Mouse (Mus musculus): Measurements from ENCODE around the gene Sdc1. TPM values are rescaled to one million over a fixed set of nuclear protein-coding genes. Genes with fewer than 3 reads are reported as not detected.
A peak's percentile ranks its signal among the peaks of the same experiment; 100 is the strongest.

The Sdc1 gene
- 39.5 and 41.3 TPM in 2 replicates for polyA plus RNA-seq (2015; fragmentation: Nextera tagmentation; extraction: Ambion mirVana)

- WGBS, result under 1% methylated on average over 66 of the region's 67 CpGs
Observed at GRCm38 (mm10) chr12:8770946-8771843, at the start of gene Sdc1. Gene Sdc1 (plus strand): TSS chr12:8771323.

GRCm38 (mm10) chr12:8726890-8727289 lies 44.2 kb upstream of the Sdc1 start:
- Histone ChIP-seq H3K27me3 (replicated peaks) (no peaks in the 10 kb centered on the region), H3K36me3 (peaks cover 68% of the 10 kb centered on the region), H3K27ac (replicated peaks) (no peak overlapping the region), H3K4me2 (no peak overlapping the region), H3K4me1 (no peaks in the 10 kb centered on the region), H3K9me3 (no peaks in the 10 kb centered on the region), H3K9ac (no peak overlapping the region), H3K4me3 (no peak overlapping the region)
- no peak for ATAC-seq (ENCODE audit: extremely low read depth, insufficient number of reproducible peaks, low FRiP score, low TSS enrichment)
- WGBS, result 50% methylated on average over 1 of the region's 1 CpGs

More at GRCm38 (mm10) chr12:8770946-8771843, at the start of gene Sdc1:
- Histone ChIP-seq H3K9ac (peak within 1 kb of the TSS; percentile 92), H3K27ac (replicated peaks) (peak within 1 kb of the TSS; percentile 81), H3K4me3 (peak within 1 kb of the TSS; percentile 87), H3K9me3 (peaks cover 2% of the 10 kb centered on the region; the same call in 1 of the 2 replicates), H3K4me1 (peaks cover 25% of the 10 kb centered on the region), H3K36me3 (no peaks in the 10 kb centered on the region), H3K4me2 (peak within 1 kb of the TSS; percentile 99), H3K27me3 (replicated peaks) (no peaks in the 10 kb centered on the region)
- peak; percentile 85 for ATAC-seq (ENCODE audit: extremely low read depth, insufficient number of reproducible peaks, low FRiP score, low TSS enrichment)

- Histone ChIP-seq H3K4me3 (no peak overlapping the region), H3K4me1 (no peaks in the 10 kb centered on the region), H3K27ac (replicated peaks) (no peak overlapping the region), H3K36me3 (peaks cover 61% of the 10 kb centered on the region), H3K9ac (no peak overlapping the region), H3K4me2 (no peak overlapping the region), H3K9me3 (no peaks in the 10 kb centered on the region), H3K27me3 (replicated peaks) (no peaks in the 10 kb centered on the region)
- no peak for ATAC-seq (ENCODE audit: extremely low read depth, insufficient number of reproducible peaks, low FRiP score, low TSS enrichment)
- 81% methylated on average over 2 of the region's 2 CpGs for WGBS
Observed at GRCm38 (mm10) chr12:8728739-8729138, 42.4 kb upstream of the Sdc1 start.

GRCm38 (mm10) chr12:8753654-8754053 lies 17.5 kb upstream of the Sdc1 start:
- ATAC-seq (ENCODE audit: extremely low read depth, insufficient number of reproducible peaks, low FRiP score, low TSS enrichment), result no peak
- H3K27ac ChIP-seq (replicated peaks), result 0 out of 2 replicates have a peak overlapping the region, but pooled peaks have one; percentile 9

GRCm38 (mm10) chr12:8754116-8754515 lies 17.0 kb upstream of the Sdc1 start:
- Histone ChIP-seq H3K27me3 (replicated peaks) (no peaks in the 10 kb centered on the region), H3K4me3 (no peak overlapping the region), H3K4me1 (peaks cover 12% of the 10 kb centered on the region), H3K9me3 (peaks cover 5% of the 10 kb centered on the region; the same call in 1 of the 2 replicates), H3K36me3 (peaks cover 82% of the 10 kb centered on the region), H3K4me2 (no peak overlapping the region), H3K9ac (no peak overlapping the region), H3K27ac (replicated peaks) (0 out of 2 replicates have a peak overlapping the region, but pooled peaks have one; percentile 9)
- WGBS, result 51% methylated on average over 4 of the region's 4 CpGs
- no peak for ATAC-seq (ENCODE audit: extremely low read depth, insufficient number of reproducible peaks, low FRiP score, low TSS enrichment)

More at GRCm38 (mm10) chr12:8753654-8754053, 17.5 kb upstream of the Sdc1 start:
- H3K9ac ChIP-seq, result no peak overlapping the region
- H3K4me1 ChIP-seq, result peaks cover 12% of the 10 kb centered on the region
- H3K9me3 ChIP-seq, result peaks cover 5% of the 10 kb centered on the region; the same call in 1 of the 2 replicates
- no peak overlapping the region for H3K4me2 ChIP-seq
- no peak overlapping the region for H3K4me3 ChIP-seq
- peaks cover 87% of the 10 kb centered on the region for H3K36me3 ChIP-seq
- WGBS, result 86% methylated on average over 2 of the region's 2 CpGs
- H3K27me3 ChIP-seq (replicated peaks), result no peaks in the 10 kb centered on the region

- Histone ChIP-seq H3K9me3 (peaks cover 5% of the 10 kb centered on the region; the same call in 1 of the 2 replicates), H3K27me3 (replicated peaks) (no peaks in the 10 kb centered on the region), H3K4me2 (no peak overlapping the region), H3K4me1 (peaks cover 12% of the 10 kb centered on the region), H3K27ac (replicated peaks) (no peak overlapping the region), H3K36me3 (peaks cover 51% of the 10 kb centered on the region), H3K9ac (no peak overlapping the region), H3K4me3 (no peak overlapping the region)
- 93% methylated on average over 3 of the region's 3 CpGs for WGBS
- no peak for ATAC-seq (ENCODE audit: extremely low read depth, insufficient number of reproducible peaks, low FRiP score, low TSS enrichment)
Observed at GRCm38 (mm10) chr12:8758029-8758428, 13.1 kb upstream of the Sdc1 start.

- no peak overlapping the region for H3K9ac ChIP-seq
- WGBS, result 45% methylated on average over 4 of the region's 4 CpGs
- peaks cover 5% of the 10 kb centered on the region; the same call in 1 of the 2 replicates for H3K9me3 ChIP-seq
- H3K4me2 ChIP-seq, result no peak overlapping the region
- ATAC-seq (ENCODE audit: extremely low read depth, insufficient number of reproducible peaks, low FRiP score, low TSS enrichment), result no peak
- no peak overlapping the region for H3K27ac ChIP-seq (replicated peaks)
- H3K4me1 ChIP-seq, result peaks cover 3% of the 10 kb centered on the region; the same call in 1 of the 2 replicates
- H3K27me3 ChIP-seq (replicated peaks), result no peaks in the 10 kb centered on the region
- no peak overlapping the region for H3K4me3 ChIP-seq
- H3K36me3 ChIP-seq, result peaks cover 40% of the 10 kb centered on the region
Observed at GRCm38 (mm10) chr12:8759115-8759514, 12.0 kb upstream of the Sdc1 start.

GRCm38 (mm10) chr12:8759779-8760178 lies 11.3 kb upstream of the Sdc1 start:
- H3K4me2 ChIP-seq, result no peak overlapping the region
- no peak overlapping the region for H3K27ac ChIP-seq (replicated peaks)
- no peaks in the 10 kb centered on the region for H3K27me3 ChIP-seq (replicated peaks)
- no peak overlapping the region for H3K4me3 ChIP-seq
- WGBS, result 85% methylated on average over 6 of the region's 6 CpGs
- H3K9ac ChIP-seq, result no peak overlapping the region
- peaks cover 34% of the 10 kb centered on the region for H3K36me3 ChIP-seq
- no peak for ATAC-seq (ENCODE audit: extremely low read depth, insufficient number of reproducible peaks, low FRiP score, low TSS enrichment)
- no peaks in the 10 kb centered on the region for H3K4me1 ChIP-seq
- H3K9me3 ChIP-seq, result peaks cover 5% of the 10 kb centered on the region; the same call in 1 of the 2 replicates

- no peak for ATAC-seq (ENCODE audit: extremely low read depth, insufficient number of reproducible peaks, low FRiP score, low TSS enrichment)
- WGBS, result 71% methylated on average over 6 of the region's 6 CpGs
- Histone ChIP-seq H3K4me3 (no peak overlapping the region), H3K27me3 (replicated peaks) (no peaks in the 10 kb centered on the region), H3K27ac (replicated peaks) (no peak overlapping the region), H3K36me3 (peaks cover 26% of the 10 kb centered on the region), H3K9ac (no peak overlapping the region), H3K4me2 (no peak overlapping the region), H3K4me1 (no peaks in the 10 kb centered on the region), H3K9me3 (peaks cover 5% of the 10 kb centered on the region; the same call in 1 of the 2 replicates)
Observed at GRCm38 (mm10) chr12:8760561-8760960, 10.6 kb upstream of the Sdc1 start.

GRCm38 (mm10) chr12:8761058-8761457 lies 10.1 kb upstream of the Sdc1 start:
- no peaks in the 10 kb centered on the region for H3K4me1 ChIP-seq
- H3K4me2 ChIP-seq, result no peak overlapping the region
- 67% methylated on average over 7 of the region's 7 CpGs for WGBS
- peaks cover 22% of the 10 kb centered on the region for H3K36me3 ChIP-seq
- no peak overlapping the region for H3K4me3 ChIP-seq
- H3K9me3 ChIP-seq, result peaks cover 5% of the 10 kb centered on the region; the same call in 1 of the 2 replicates
- ATAC-seq (ENCODE audit: extremely low read depth, insufficient number of reproducible peaks, low FRiP score, low TSS enrichment), result no peak
- H3K9ac ChIP-seq, result no peak overlapping the region
- no peaks in the 10 kb centered on the region for H3K27me3 ChIP-seq (replicated peaks)
- H3K27ac ChIP-seq (replicated peaks), result no peak overlapping the region

GRCm38 (mm10) chr12:8762667-8763066 lies 8.5 kb upstream of the Sdc1 start:
- ATAC-seq (ENCODE audit: extremely low read depth, insufficient number of reproducible peaks, low FRiP score, low TSS enrichment), result no peak
- H3K9ac ChIP-seq, result no peak overlapping the region
- H3K27ac ChIP-seq (replicated peaks), result no peak overlapping the region
- no peak overlapping the region for H3K4me3 ChIP-seq
- no peaks in the 10 kb centered on the region for H3K9me3 ChIP-seq
- peaks cover 6% of the 10 kb centered on the region for H3K36me3 ChIP-seq
- WGBS, result 61% methylated on average over 2 of the region's 2 CpGs
- H3K4me2 ChIP-seq, result no peak overlapping the region
- no peaks in the 10 kb centered on the region for H3K27me3 ChIP-seq (replicated peaks)
- H3K4me1 ChIP-seq, result no peaks in the 10 kb centered on the region
